Mouse (Mus musculus) olfactory bulb, adult 2 months (tissue): ENCODE measurements around the gene Memo1.

Source experiments
- CTCF ChIP-seq: fragments of 200-500 bp; IDR thresholded peaks from 2 replicates; pipeline ENCODE4 v1.5.1; 2012; ENCODE audit warnings: low read depth, mild to moderate bottlenecking, low read length, moderate library complexity; ENCODE audit not compliant: insufficient read depth
- POLR2A ChIP-seq: fragments of 200-500 bp; IDR thresholded peaks from 2 replicates; pipeline ENCODE4 v1.6.1; 2012; ENCODE audit warnings: mild to moderate bottlenecking, low read depth, low read length, moderate library complexity; ENCODE audit not compliant: insufficient read depth

DNA sequence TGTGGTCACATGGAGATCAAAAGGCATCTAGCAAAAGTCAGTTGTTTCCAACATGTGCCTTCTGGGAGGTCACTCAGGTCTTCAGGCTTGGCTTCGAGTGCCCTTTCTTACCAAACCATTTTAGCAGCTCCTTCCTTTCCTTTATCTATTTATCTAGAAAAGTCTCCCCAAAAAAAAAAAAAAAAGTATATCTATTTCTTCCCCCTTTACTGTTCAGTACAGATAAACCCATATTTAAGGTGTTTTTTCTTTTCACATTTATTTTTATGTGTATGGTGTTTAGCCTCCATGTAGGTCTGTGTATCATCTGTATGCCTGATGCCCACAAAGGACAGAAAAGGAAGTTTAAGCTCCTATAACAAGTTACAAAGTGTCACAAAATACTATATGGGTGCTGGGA, 110.6 kb downstream of the Memo1 start:
- TF ChIP-seq CTCF = no peak
- TF ChIP-seq POLR2A = no peak
